Mouse (Mus musculus): ENCODE measurements at regions not wholly inside any gene's neighbourhood (a gene's known extent, or its start where the extent isn't known, plus 50 kb on each side); places are given as distances from the start of the nearest gene placed in this dataset.
A peak's percentile ranks its signal among the peaks of the same experiment; 100 is the strongest.

DNA sequence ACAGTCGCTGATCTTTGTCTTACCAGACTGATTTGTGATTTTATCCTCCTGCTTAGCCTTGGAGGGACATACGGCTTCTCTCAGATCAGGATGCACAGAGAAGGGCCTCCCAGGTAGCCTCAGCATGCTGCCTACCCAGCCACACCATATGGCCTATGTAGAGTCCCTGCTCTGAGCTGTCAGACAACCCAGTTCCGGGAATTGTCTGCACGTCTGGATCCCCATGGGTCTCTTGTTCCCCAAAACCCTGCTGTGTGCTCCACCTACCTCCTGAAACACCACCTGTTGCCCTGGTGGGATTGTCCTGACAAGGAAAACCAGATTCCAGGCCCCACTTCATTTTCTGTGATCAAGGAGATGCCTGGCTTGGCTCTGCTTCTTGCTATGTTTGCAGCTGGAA lies 64.1 kb upstream of the Acbd6 start:
- Histone ChIP-seq H3K36me3 (no peaks in the 10 kb centered on the region), H3K9me3 (no peaks in the 10 kb centered on the region), H3K27me3 (ENCODE audit: insufficient read depth, poor library complexity, severe bottlenecking) (no peaks in the 10 kb centered on the region), H3K27ac (peak overlapping the region; percentile 16; the same call in 1 of the 2 replicates), H3K4me3 (no peak overlapping the region), H3K4me1 (peaks cover 35% of the 10 kb centered on the region)
- no peak for DNase-seq (ENCODE audit: low spot score)
- WGBS, result 63% methylated on average over 4 of the region's 4 CpGs

DNA sequence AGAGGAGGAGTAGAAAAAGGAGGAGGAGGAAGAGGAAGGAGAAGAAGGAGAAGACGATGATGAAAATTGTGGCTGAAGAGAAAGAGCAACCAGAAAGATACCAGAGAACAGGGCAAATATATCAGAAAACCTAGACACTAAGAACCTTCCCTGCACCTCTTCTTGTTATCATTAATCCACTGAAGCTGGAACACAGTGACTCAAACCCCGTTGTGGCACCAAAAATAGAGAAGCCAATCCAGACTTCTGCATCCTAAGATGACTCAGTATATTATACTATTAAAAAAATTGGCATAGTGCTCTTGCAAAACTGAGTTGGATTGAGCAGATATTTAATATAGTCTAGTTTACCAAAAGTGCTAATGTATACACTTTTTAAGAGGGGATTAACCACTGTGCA lies 63.6 kb upstream of the Acbd6 start:
- Histone ChIP-seq H3K9me3 (no peaks in the 10 kb centered on the region), H3K27ac (no peak overlapping the region), H3K36me3 (no peaks in the 10 kb centered on the region), H3K4me1 (peaks cover 32% of the 10 kb centered on the region; the same call in 1 of the 2 replicates), H3K27me3 (ENCODE audit: insufficient read depth, poor library complexity, severe bottlenecking) (no peaks in the 10 kb centered on the region), H3K4me3 (no peak overlapping the region)
- WGBS, result 68% methylated on average over 2 of the region's 2 CpGs
- no peak for DNase-seq (ENCODE audit: low spot score)

DNA sequence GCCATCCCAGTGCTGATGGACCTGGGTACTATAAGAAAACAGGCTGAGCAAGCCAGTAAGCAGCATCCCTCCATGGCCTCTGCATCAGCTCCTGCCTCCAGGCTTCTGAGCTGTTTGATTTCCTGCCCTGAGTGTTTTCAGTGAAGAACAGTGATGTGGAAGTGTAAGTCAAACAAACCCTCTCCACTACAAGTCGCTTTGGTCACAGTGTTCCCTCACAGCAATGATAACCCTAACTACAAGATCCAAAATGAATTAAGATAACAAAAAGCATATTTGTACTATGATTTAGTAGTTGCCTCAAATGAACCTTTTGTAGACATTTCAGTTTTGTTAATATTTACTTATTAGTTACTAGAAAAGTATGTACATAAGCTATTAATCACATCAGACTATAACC lies 58.2 kb upstream of the Acbd6 start:
- H3K4me3 ChIP-seq, result no peak overlapping the region
- H3K36me3 ChIP-seq, result no peaks in the 10 kb centered on the region
- H3K27me3 ChIP-seq (ENCODE audit: insufficient read depth, poor library complexity, severe bottlenecking), result no peaks in the 10 kb centered on the region
- peaks cover 8% of the 10 kb centered on the region for H3K4me1 ChIP-seq
- WGBS, result 90% methylated on average over 1 of the region's 1 CpGs
- DNase-seq (ENCODE audit: low spot score), result no peak
- H3K27ac ChIP-seq, result no peak overlapping the region
- no peaks in the 10 kb centered on the region for H3K9me3 ChIP-seq

DNA sequence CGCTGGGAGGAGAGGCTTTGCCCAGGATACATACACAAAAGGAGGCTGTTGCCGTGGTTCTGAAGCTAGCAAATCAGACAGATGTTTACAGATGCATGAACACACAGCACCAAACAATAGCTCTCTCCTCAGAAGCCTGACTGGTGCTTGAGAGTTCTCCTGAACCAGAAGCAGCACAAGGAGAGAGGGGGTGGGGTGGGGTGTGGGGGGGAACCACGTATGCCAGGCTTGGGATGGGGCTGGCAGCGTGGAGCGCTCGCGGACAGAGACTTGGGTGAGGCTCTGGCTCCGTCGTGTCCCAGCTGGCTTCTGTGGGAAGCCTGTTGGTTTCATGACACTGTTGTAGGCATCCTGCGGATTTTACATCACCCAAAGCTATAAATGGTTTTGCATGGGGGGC lies 55.1 kb upstream of the Acbd6 start:
- WGBS, result 72% methylated on average over 10 of the region's 10 CpGs
- H3K4me1 ChIP-seq, result peaks cover 18% of the 10 kb centered on the region
- H3K4me3 ChIP-seq, result no peak overlapping the region
- no peaks in the 10 kb centered on the region for H3K9me3 ChIP-seq
- H3K36me3 ChIP-seq, result no peaks in the 10 kb centered on the region
- DNase-seq (ENCODE audit: low spot score), result no peak
- H3K27ac ChIP-seq, result no peak overlapping the region
- no peaks in the 10 kb centered on the region for H3K27me3 ChIP-seq (ENCODE audit: insufficient read depth, poor library complexity, severe bottlenecking)

DNA sequence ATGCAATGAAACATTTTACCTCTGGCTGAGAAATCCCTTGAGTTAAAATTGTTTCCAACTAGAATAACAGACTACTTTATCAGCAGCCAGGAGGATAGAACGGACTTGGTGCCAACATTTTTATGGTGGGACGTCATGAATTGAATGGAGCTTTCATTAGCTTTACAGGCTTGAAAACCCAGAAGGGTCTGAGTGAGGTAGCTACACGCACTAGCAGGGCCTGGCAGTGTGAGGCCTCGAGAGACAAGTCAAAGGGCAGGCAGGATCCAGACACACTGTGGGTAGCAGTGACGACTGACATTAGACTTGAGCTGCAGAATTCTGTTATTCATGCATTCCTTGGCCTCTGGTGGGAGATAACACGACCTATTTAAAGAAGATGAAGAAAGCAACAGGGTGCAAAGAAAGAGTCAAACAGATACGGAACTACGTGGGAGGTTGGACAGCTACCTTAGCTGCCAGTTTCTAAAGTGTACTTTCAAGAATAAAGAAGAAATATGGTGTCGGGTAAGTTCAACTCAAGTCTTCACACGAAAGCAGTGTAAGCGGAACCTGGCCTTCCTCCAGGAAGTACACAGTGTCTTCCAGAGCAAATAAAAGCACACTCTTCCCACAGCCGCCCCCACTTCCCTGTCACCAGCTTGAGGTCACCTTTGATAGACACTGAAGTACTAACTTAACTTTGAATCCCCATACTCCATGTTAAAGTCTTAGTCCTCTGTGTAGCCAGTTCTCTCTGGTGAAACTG lies 53.2 kb upstream of the Acbd6 start:
- DNase-seq (ENCODE audit: low spot score), result peak; percentile 91
- H3K27ac ChIP-seq, result peak overlapping the region; percentile 73
- 22% methylated on average over 12 of the region's 12 CpGs for WGBS

DNA sequence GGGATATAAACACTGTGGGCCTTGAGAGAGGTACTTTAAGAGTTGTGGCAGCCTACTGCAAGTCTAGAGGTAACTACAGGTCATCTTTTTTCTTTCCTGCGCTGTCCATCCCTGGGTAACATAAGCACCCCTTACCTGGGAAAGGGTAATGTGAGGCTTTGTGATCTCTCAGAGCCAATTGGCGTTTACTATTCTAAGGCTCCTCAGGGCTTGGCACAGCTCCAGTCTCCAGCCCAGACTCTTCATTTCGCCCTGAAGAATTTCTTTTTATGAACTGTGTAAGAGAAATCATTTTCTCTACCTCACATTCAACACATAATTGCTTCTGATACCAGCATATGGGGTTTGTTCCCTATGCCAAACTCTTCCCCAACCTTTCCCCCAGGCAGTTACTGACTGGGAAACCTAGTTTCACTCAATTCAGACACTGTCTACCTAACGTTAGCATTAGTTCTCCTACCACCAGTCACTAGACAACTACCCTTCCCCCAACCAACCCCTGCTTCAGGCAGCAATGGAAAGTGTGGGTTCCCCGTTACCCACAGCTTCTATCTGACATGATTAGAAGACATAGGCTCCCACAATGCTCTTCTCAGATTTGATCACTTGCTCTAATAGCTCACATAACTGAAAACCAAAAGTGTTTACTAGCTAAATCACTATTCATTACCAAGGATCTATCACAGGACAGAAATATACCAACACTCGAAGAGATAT lies 52.4 kb upstream of the Acbd6 start:
- 74% methylated on average over 6 of the region's 6 CpGs for WGBS
- Histone ChIP-seq H3K4me1 (peaks cover 18% of the 10 kb centered on the region), H3K9me3 (no peaks in the 10 kb centered on the region), H3K36me3 (no peaks in the 10 kb centered on the region), H3K4me3 (no peak overlapping the region), H3K27ac (peak overlapping the region; percentile 73), H3K27me3 (ENCODE audit: insufficient read depth, poor library complexity, severe bottlenecking) (no peaks in the 10 kb centered on the region)
- no peak for DNase-seq (ENCODE audit: low spot score)

More for the DNA sequence above, 53.2 kb upstream of the Acbd6 start:
- Histone ChIP-seq H3K27me3 (ENCODE audit: insufficient read depth, poor library complexity, severe bottlenecking) (no peaks in the 10 kb centered on the region), H3K4me1 (peaks cover 18% of the 10 kb centered on the region), H3K9me3 (no peaks in the 10 kb centered on the region), H3K4me3 (no peak overlapping the region), H3K36me3 (no peaks in the 10 kb centered on the region)
